Mouse (Mus musculus): ENCODE data around the gene Ctrb1.

- TF ChIP-seq CTCF (IDR thresholded peaks at IDR 0.05; ENCODE audit: borderline replicate concordance, control insufficient read depth, extremely low read depth, insufficient read depth, low read length, poor library complexity) (no peak), POLR2A (IDR thresholded peaks at IDR 0.05; ENCODE audit: control insufficient read depth, extremely low read depth, insufficient read depth, low read length, poor library complexity) (no peak)
Measured at GRCm38 (mm10) chr8:111718937-111719336, 28.1 kb upstream of the Ctrb1 start.
